Mouse (Mus musculus) embryonic facial prominence, embryonic 12.5 days (tissue): ENCODE data around the gene Capza1. TPM values are rescaled to one million over a fixed set of nuclear protein-coding genes. Genes with fewer than 3 reads are reported as not detected.
"Not testable (repeated sequence)": the region's sequence is repeated elsewhere in the genome, so short reads cannot be mapped to it uniquely, and the experiment has no call there.

Experiments
- ATAC-seq: fragments of 200-750 bp; cut with Nextera tagmentation; 2 replicates; pipeline ENCODE4 v1.8.0; 2017; ENCODE audit not compliant: insufficient number of reproducible peaks, insufficient read depth, low FRiP score, low TSS enrichment
- H3K27ac ChIP-seq: fragments of 300-500 bp; sonication (generic); 2 replicates; pipeline ENCODE4 v1.5.1; 2016; ENCODE audit warnings: mild to moderate bottlenecking
- H3K27me3 ChIP-seq: fragments of 300-500 bp; sonication (generic); 2 replicates; pipeline ENCODE4 v1.6.1; 2016; ENCODE audit warnings: mild to moderate bottlenecking, moderate library complexity
- H3K36me3 ChIP-seq: fragments of 300-500 bp; sonication (generic); 2 replicates; pipeline ENCODE4 v1.6.1; 2016; ENCODE audit warnings: mild to moderate bottlenecking
- H3K4me1 ChIP-seq: fragments of 300-500 bp; sonication (generic); 2 replicates; pipeline ENCODE4 v1.6.1; 2016
- H3K4me2 ChIP-seq: fragments of 300-500 bp; sonication (generic); replicated peaks from 2 replicates; pipeline ENCODE4 v1.6.1; 2016; ENCODE audit warnings: mild to moderate bottlenecking, moderate library complexity
- H3K4me3 ChIP-seq: fragments of 300-500 bp; sonication (generic); 2 replicates; pipeline ENCODE4 v1.5.1; 2016; ENCODE audit warnings: mild to moderate bottlenecking
- H3K9ac ChIP-seq: fragments of 300-500 bp; sonication (generic); 2 replicates; pipeline ENCODE4 v1.6.1; 2016; ENCODE audit warnings: mild to moderate bottlenecking, moderate library complexity
- H3K9me3 ChIP-seq: fragments of 300-500 bp; sonication (generic); 2 replicates; pipeline ENCODE4 v1.6.1; 2016; ENCODE audit warnings: mild to moderate bottlenecking, moderate library complexity
- WGBS: fragments of 180-500 bp; shearing (Covaris S2); methylation state at CpG from one replicate; pipeline ENCODE4 v1.1.7; 2016; 5-methylcytosine and 5-hydroxymethylcytosine counted together
- polyA plus RNA-seq: library from polyadenylated mRNA; unstranded; fragments of >200 nt; fragmentation: Nextera tagmentation; extraction: Ambion mirVana; gene quantifications from 2 replicates; pipeline ENCODE4 v1.2.1, GENCODE M21; 2016

Gene Capza1
- polyA plus RNA-seq, 1 experiment from 2014 or later, result 188 TPM

DNA sequence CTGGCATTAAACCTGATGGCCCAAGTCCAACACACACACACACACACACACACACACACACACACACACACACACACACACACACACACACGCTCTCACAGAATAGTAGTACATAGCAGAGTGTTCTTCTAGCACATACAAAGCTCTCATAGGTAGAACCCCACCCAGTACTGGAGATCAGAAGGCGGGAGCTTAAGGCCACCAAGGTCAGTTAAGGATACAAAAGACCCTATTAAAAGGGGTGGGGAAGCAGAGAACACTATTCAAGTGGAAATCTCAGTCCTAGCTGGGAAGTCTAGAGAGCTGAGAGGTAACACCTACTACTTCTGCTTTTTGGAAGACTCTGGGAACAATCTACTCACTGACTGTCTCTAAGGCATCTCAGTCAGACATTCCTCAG, 49.0 kb downstream of the Capza1 start:
- ATAC-seq, result no peak
- Histone ChIP-seq H3K4me2 (no peak overlapping the region), H3K36me3 (no peaks in the 10 kb centered on the region), H3K4me3 (no peak overlapping the region), H3K4me1 (peaks cover 18% of the 10 kb centered on the region), H3K9ac (no peak overlapping the region), H3K27ac (no peak overlapping the region), H3K27me3 (no peaks in the 10 kb centered on the region), H3K9me3 (no peaks in the 10 kb centered on the region)
- WGBS, result 79% methylated on average over 1 of the region's 2 CpGs

DNA sequence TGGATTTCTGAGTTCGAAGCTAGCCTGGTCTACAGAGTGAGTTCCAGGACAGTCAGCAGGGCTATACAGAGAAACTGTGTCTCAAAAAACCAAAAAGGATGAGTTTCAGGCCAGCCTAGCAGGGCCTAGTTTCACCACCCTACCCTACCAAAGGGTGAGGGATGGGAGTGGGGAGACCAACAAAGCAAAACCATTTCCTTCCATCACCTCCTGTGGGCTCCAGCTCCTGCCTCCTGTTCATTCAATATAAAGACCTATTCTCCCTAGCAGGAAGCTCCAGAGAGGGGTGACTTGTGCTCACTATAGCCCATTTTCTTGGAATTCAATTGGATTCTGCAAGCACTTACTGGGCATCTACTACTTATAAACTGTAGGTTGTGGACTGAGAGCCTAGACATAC, 49.6 kb downstream of the Capza1 start:
- Histone ChIP-seq H3K27ac (no peak overlapping the region), H3K9me3 (no peaks in the 10 kb centered on the region), H3K4me1 (peaks cover 18% of the 10 kb centered on the region), H3K36me3 (no peaks in the 10 kb centered on the region), H3K27me3 (no peaks in the 10 kb centered on the region), H3K9ac (no peak overlapping the region), H3K4me2 (no peak overlapping the region), H3K4me3 (no peak overlapping the region)
- ATAC-seq, result no peak
- 97% methylated on average over 1 of the region's 1 CpGs for WGBS

GRCm38 (mm10) chr3:104813227-104813626, 51.1 kb downstream of the Capza1 start:
- H3K4me1 ChIP-seq, result peaks cover 14% of the 10 kb centered on the region; the same call in 1 of the 2 replicates
- H3K27me3 ChIP-seq, H3K9ac ChIP-seq, H3K27ac ChIP-seq, H3K4me2 ChIP-seq, ATAC-seq, H3K9me3 ChIP-seq, H3K4me3 ChIP-seq, H3K36me3 ChIP-seq: not testable (repeated sequence)
- WGBS, result 90% methylated on average over 7 of the region's 7 CpGs

DNA sequence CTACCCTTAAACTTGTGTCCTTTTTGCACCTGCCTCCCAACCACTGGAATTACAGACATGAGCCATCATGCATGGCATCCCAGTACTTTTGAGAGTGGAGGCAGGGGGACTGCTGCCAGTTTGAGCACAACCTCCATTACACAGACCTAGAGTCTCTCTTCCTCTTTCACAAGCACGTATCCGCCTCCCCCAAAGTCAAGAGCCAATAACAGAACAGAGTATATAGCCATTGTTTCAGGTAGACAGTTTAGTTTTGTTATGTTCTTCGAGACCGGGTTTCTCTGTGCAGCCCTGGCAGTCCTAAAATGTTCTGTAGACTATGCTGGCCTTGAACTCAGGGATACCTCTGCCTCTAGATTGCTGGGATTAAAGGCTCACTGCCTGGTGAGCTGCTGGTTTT, 52.1 kb downstream of the Capza1 start:
- 76% methylated on average over 4 of the region's 4 CpGs for WGBS
- Histone ChIP-seq H3K9ac (no peak overlapping the region), H3K36me3 (no peaks in the 10 kb centered on the region), H3K4me2 (no peak overlapping the region), H3K27ac (no peak overlapping the region), H3K4me1 (peaks cover 14% of the 10 kb centered on the region; the same call in 1 of the 2 replicates), H3K27me3 (no peaks in the 10 kb centered on the region), H3K4me3 (no peak overlapping the region), H3K9me3 (no peaks in the 10 kb centered on the region)
- ATAC-seq, result no peak

DNA sequence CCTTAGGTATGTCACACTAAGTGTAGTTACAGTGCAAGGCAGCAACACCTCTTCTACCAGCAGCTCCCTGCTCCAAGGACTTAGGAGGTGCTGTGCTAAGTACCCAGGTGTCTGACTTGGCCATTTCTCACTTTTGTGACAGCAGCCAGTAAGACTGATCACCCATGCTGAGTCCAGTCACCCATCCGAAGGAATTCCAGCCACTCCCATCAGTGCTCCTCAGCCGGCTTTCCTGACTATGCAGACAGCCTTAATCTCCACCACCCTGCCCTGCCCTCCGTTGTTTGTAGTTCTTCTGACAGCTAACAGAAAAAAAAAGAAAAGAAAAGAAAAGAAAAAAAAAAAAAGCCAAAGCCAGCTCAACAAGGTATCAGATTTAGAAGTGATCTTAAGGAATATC, 52.6 kb downstream of the Capza1 start:
- no peaks in the 10 kb centered on the region for H3K27me3 ChIP-seq
- no peak for ATAC-seq
- H3K4me3 ChIP-seq, result no peak overlapping the region
- no peak overlapping the region for H3K9ac ChIP-seq
- H3K36me3 ChIP-seq, result no peaks in the 10 kb centered on the region; the same call in 1 of the 2 replicates
- 31% methylated on average over 3 of the region's 3 CpGs for WGBS
- peaks cover 10% of the 10 kb centered on the region; the same call in 1 of the 2 replicates for H3K4me1 ChIP-seq
- H3K4me2 ChIP-seq, result no peak overlapping the region
- no peaks in the 10 kb centered on the region for H3K9me3 ChIP-seq
- H3K27ac ChIP-seq, result no peak overlapping the region

- Histone ChIP-seq H3K27ac (no peak overlapping the region), H3K36me3 (peaks cover 41% of the 10 kb centered on the region), H3K4me2 (no peak overlapping the region), H3K4me3 (no peak overlapping the region), H3K27me3 (no peaks in the 10 kb centered on the region), H3K9ac (no peak overlapping the region), H3K4me1 (no peaks in the 10 kb centered on the region), H3K9me3 (no peaks in the 10 kb centered on the region)
- ATAC-seq, result no peak
- WGBS, result 81% methylated on average over 9 of the region's 9 CpGs
These were observed 58.8 kb downstream of the Capza1 start for GRCm38 (mm10) chr3:104805539-104805938.

GRCm38 (mm10) chr3:104804312-104804711, 60.0 kb downstream of the Capza1 start:
- H3K27me3 ChIP-seq, result no peaks in the 10 kb centered on the region
- peaks cover 53% of the 10 kb centered on the region for H3K36me3 ChIP-seq
- H3K4me2 ChIP-seq, result no peak overlapping the region
- no peak overlapping the region for H3K27ac ChIP-seq
- H3K9ac ChIP-seq, result no peak overlapping the region
- H3K9me3 ChIP-seq, result no peaks in the 10 kb centered on the region
- H3K4me3 ChIP-seq, result no peak overlapping the region
- ATAC-seq, result no peak
- 89% methylated on average over 10 of the region's 10 CpGs for WGBS
- H3K4me1 ChIP-seq, result no peaks in the 10 kb centered on the region

GRCm38 (mm10) chr3:104801481-104801880, 62.8 kb downstream of the Capza1 start:
- Histone ChIP-seq H3K9me3 (no peaks in the 10 kb centered on the region), H3K36me3 (peaks cover 71% of the 10 kb centered on the region), H3K4me3 (no peak overlapping the region), H3K9ac (no peak overlapping the region), H3K27me3 (no peaks in the 10 kb centered on the region), H3K27ac (no peak overlapping the region), H3K4me2 (no peak overlapping the region), H3K4me1 (no peaks in the 10 kb centered on the region)
- no peak for ATAC-seq
- 89% methylated on average over 6 of the region's 6 CpGs for WGBS

DNA sequence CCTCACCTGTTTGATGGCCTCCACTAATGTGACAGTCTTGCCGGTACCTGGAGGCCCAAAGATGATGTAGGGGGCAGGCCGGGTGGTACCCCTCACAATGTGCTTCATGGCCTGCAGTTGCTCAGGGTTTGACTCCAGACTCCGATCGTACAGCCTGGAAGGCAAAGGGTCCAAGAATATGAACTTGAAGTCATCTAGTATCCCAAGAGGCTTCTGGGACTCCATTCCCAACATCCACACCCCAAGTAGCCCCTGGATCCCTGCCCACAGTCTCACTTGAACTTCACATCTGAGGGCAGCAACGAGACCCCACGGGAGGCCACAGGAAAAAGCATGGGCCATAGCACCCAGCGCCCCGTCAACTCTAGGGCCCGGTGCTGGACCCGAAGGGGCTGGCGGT, 63.6 kb downstream of the Capza1 start:
- no peak for ATAC-seq
- Histone ChIP-seq H3K9me3 (no peaks in the 10 kb centered on the region), H3K36me3 (peaks cover 77% of the 10 kb centered on the region), H3K27me3 (no peaks in the 10 kb centered on the region), H3K9ac (no peak overlapping the region), H3K4me1 (0 out of 2 replicates have a peak, but pooled peaks cover 5% of the 10 kb centered on the region), H3K4me2 (no peak overlapping the region), H3K4me3 (no peak overlapping the region), H3K27ac (no peak overlapping the region)
- WGBS, result 96% methylated on average over 11 of the region's 11 CpGs

DNA sequence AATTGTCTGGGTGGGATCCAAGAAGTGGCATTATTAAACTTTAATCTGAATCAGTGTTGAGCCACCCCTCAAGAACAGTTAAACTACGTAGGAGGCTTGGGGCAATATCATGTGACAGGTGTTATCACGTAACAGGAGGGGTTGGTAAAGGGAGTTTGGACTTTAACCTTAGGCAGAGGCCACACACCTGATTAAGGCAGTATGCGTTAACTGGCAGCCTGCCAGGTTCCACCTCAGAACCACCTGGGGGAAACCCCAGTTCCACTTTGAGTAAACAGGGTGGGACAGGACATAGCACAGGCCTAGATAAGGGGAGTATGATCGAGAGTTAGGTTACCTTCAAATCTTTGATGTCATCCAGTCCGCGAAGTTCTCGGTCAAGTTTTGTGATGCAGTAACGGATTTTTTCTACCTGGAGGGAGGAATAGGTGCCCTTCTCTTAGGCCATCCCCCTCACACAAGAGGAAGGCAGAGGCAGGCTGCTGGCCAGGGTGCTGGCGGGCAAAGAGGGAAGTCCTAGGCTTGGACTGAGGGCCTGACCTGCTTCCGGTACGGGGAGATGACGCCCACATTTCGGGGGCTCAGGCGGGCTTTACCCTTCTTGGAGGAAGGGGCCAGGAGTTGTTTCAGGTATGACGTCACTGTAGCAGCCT, 67.7 kb downstream of the Capza1 start:
- H3K9ac ChIP-seq, result no peak overlapping the region
- 83% methylated on average over 15 of the region's 15 CpGs for WGBS
- ATAC-seq, result no peak
- H3K4me1 ChIP-seq, result peaks cover 44% of the 10 kb centered on the region
- no peak overlapping the region for H3K4me3 ChIP-seq
- H3K27ac ChIP-seq, result 0 out of 2 replicates have a peak overlapping the region, but pooled peaks have one; percentile 2
- H3K36me3 ChIP-seq, result peaks cover 76% of the 10 kb centered on the region
- no peak overlapping the region for H3K4me2 ChIP-seq
- H3K9me3 ChIP-seq, result no peaks in the 10 kb centered on the region
- H3K27me3 ChIP-seq, result no peaks in the 10 kb centered on the region

GRCm38 (mm10) chr3:104795661-104796340, 68.5 kb downstream of the Capza1 start:
- no peak for ATAC-seq
- no peak overlapping the region for H3K9ac ChIP-seq
- peaks cover 69% of the 10 kb centered on the region for H3K36me3 ChIP-seq
- no peak overlapping the region for H3K4me3 ChIP-seq
- peaks cover 51% of the 10 kb centered on the region for H3K4me1 ChIP-seq
- no peaks in the 10 kb centered on the region for H3K27me3 ChIP-seq
- no peaks in the 10 kb centered on the region for H3K9me3 ChIP-seq
- no peak overlapping the region for H3K4me2 ChIP-seq
- WGBS, result 71% methylated on average over 15 of the region's 15 CpGs
- peak overlapping the region; percentile 90 for H3K27ac ChIP-seq

- no peak for ATAC-seq
- Histone ChIP-seq H3K4me2 (no peak overlapping the region), H3K36me3 (peaks cover 61% of the 10 kb centered on the region), H3K9me3 (no peaks in the 10 kb centered on the region), H3K27ac (peak overlapping the region; percentile 90), H3K27me3 (no peaks in the 10 kb centered on the region), H3K9ac (no peak overlapping the region), H3K4me1 (peaks cover 59% of the 10 kb centered on the region), H3K4me3 (no peak overlapping the region)
- WGBS, result 54% methylated on average over 12 of the region's 12 CpGs
These were observed 69.3 kb downstream of the Capza1 start for GRCm38 (mm10) chr3:104794953-104795470.
